Mouse (Mus musculus): Measurements from ENCODE around the gene Fxyd5.

The Fxyd5 gene

GRCm38 (mm10) chr7:31042431-31042910 lies at the start of gene Fxyd5:
Gene Fxyd5, minus strand, starts transcription at chr7:31042481.
- in situ Hi-C loops (cut with MboI): no loop called here

GRCm38 (mm10) chr7:31089721-31090120 lies 47.4 kb upstream of the Fxyd5 start:
- in situ Hi-C loops (cut with MboI): no loop called here

GRCm38 (mm10) chr7:31088206-31088605 lies 45.9 kb upstream of the Fxyd5 start:
- in situ Hi-C loops (cut with MboI): no loop called here

GRCm38 (mm10) chr7:31087262-31087661 lies 45.0 kb upstream of the Fxyd5 start:
- in situ Hi-C loops (cut with MboI): no loop called here

- in situ Hi-C loops (cut with MboI): no loop called here
These were observed 44.0 kb upstream of the Fxyd5 start for GRCm38 (mm10) chr7:31086175-31086755.

GRCm38 (mm10) chr7:31085171-31085570 lies 42.9 kb upstream of the Fxyd5 start:
- in situ Hi-C loops (cut with MboI): no loop called here

- in situ Hi-C loops (cut with MboI): no loop called here
These were observed 41.9 kb upstream of the Fxyd5 start for GRCm38 (mm10) chr7:31084140-31084539.

- in situ Hi-C loops (cut with MboI): no loop called here
These were observed 40.7 kb upstream of the Fxyd5 start for GRCm38 (mm10) chr7:31082831-31083588.

- in situ Hi-C loops (cut with MboI): no loop called here
These were observed 39.8 kb upstream of the Fxyd5 start for GRCm38 (mm10) chr7:31082106-31082505.

- in situ Hi-C loops (cut with MboI): no loop called here
These were observed 38.8 kb upstream of the Fxyd5 start for GRCm38 (mm10) chr7:31081106-31081505.

- in situ Hi-C loops (cut with MboI): no loop called here
These were observed 38.3 kb upstream of the Fxyd5 start for GRCm38 (mm10) chr7:31080611-31081010.

- in situ Hi-C loops (cut with MboI): no loop called here
These were observed 37.4 kb upstream of the Fxyd5 start for GRCm38 (mm10) chr7:31079670-31080069.

GRCm38 (mm10) chr7:31077885-31078445 lies 35.7 kb upstream of the Fxyd5 start:
- in situ Hi-C loops (cut with MboI): no loop called here

- in situ Hi-C loops (cut with MboI): no loop called here
These were observed 35.2 kb upstream of the Fxyd5 start for GRCm38 (mm10) chr7:31077470-31077869.

GRCm38 (mm10) chr7:31076492-31076891 lies 34.2 kb upstream of the Fxyd5 start, which contains the start of gene Fxyd3:
Gene Fxyd3, minus strand, starts transcription at chr7:31076704.
- in situ Hi-C loops (cut with MboI): no loop called here

GRCm38 (mm10) chr7:31074713-31075069 lies 32.4 kb upstream of the Fxyd5 start:
- in situ Hi-C loops (cut with MboI): no loop called here

GRCm38 (mm10) chr7:31074061-31074712 lies 31.9 kb upstream of the Fxyd5 start:
- in situ Hi-C loops (cut with MboI): no loop called here

- in situ Hi-C loops (cut with MboI): no loop called here
These were observed 31.3 kb upstream of the Fxyd5 start for GRCm38 (mm10) chr7:31073546-31073945.

GRCm38 (mm10) chr7:31072326-31072725 lies 30.0 kb upstream of the Fxyd5 start:
- in situ Hi-C loops (cut with MboI): no loop called here

GRCm38 (mm10) chr7:31070324-31070723 lies 28.0 kb upstream of the Fxyd5 start:
- in situ Hi-C loops (cut with MboI): no loop called here

- in situ Hi-C loops (cut with MboI): no loop called here
These were observed 27.2 kb upstream of the Fxyd5 start for GRCm38 (mm10) chr7:31069491-31069890.

GRCm38 (mm10) chr7:31067836-31068235 lies 25.6 kb upstream of the Fxyd5 start:
- in situ Hi-C loops (cut with MboI): no loop called here
